Mouse (Mus musculus): ENCODE measurements around the gene Trim14.

- TF ChIP-seq CTCF (IDR thresholded peaks at IDR 0.05) (no peak), POLR2A (IDR thresholded peaks at IDR 0.05; ENCODE audit: insufficient read depth, low read depth, low read length) (no peak)
Observed at GRCm38 (mm10) chr4:46529722-46530121, 6.2 kb downstream of the Trim14 start.

Measured in heart, adult 2 months (tissue).